Mouse (Mus musculus): ENCODE measurements around the gene Htra3. TPM values are rescaled to one million over a fixed set of nuclear protein-coding genes. Genes with fewer than 3 reads are reported as not detected.

Gene Htra3
- polyA plus RNA-seq, 1 experiment from 2014 or later: 46.4 TPM

GRCm38 (mm10) chr5:35611170-35611569, 68.4 kb downstream of the Htra3 start:
- ATAC-seq (ENCODE audit: low read depth) (no peak), DNase-seq (ENCODE audit: low spot score) (no peak)
- H3K4me2 ChIP-seq (ENCODE audit: low read depth, low read length): no peak overlapping the region
- no peak overlapping the region for H3K4me3 ChIP-seq (ENCODE audit: low read depth, low read length)
- H3K27me3 ChIP-seq (replicated peaks; ENCODE audit: control insufficient read depth, insufficient read depth, low read length): no peaks in the 10 kb centered on the region
- H3K27ac ChIP-seq (replicated peaks; ENCODE audit: low read depth, low read length): no peak overlapping the region
- 79% methylated on average over 9 of the region's 9 CpGs for WGBS
- peaks cover 19% of the 10 kb centered on the region for H3K4me1 ChIP-seq (ENCODE audit: control insufficient read depth, insufficient read depth, low read length)
- no peak overlapping the region for H3K9ac ChIP-seq (ENCODE audit: low read depth, low read length)
- H3K36me3 ChIP-seq (ENCODE audit: control insufficient read depth, insufficient read depth, low read length): no peaks in the 10 kb centered on the region
- H3K9me3 ChIP-seq (ENCODE audit: control insufficient read depth, low read length): no peaks in the 10 kb centered on the region

DNA sequence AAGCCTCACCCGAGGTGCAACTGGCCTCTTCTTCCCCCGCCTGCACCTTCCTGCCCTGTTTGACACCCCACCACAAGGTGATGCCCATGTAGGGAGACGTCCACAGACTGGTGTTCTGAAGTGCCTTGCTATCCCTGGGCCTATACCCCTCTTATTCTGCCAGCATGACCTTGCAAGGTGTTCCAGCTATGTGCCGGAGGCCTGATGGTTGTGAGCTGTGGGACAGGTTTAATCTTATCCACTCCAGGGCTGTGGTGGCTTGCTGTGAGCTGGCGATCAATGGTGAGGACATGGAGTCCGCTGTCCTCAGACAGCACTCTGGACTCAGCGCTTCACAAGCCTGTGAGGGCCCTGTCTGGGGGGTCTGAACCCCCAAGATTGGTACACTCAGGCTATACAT, 69.2 kb downstream of the Htra3 start:
- DNase-seq (ENCODE audit: low spot score): no peak

GRCm38 (mm10) chr5:35609971-35610370, 69.6 kb downstream of the Htra3 start:
- peaks cover 19% of the 10 kb centered on the region for H3K4me1 ChIP-seq (ENCODE audit: control insufficient read depth, insufficient read depth, low read length)
- no peak for DNase-seq (ENCODE audit: low spot score)
- no peak overlapping the region for H3K4me2 ChIP-seq (ENCODE audit: low read depth, low read length)
- no peak for ATAC-seq (ENCODE audit: low read depth)
- no peaks in the 10 kb centered on the region for H3K27me3 ChIP-seq (replicated peaks; ENCODE audit: control insufficient read depth, insufficient read depth, low read length)
- no peaks in the 10 kb centered on the region for H3K9me3 ChIP-seq (ENCODE audit: control insufficient read depth, low read length)
- H3K36me3 ChIP-seq (ENCODE audit: control insufficient read depth, insufficient read depth, low read length): no peaks in the 10 kb centered on the region
- no peak overlapping the region for H3K9ac ChIP-seq (ENCODE audit: low read depth, low read length)
- no peak overlapping the region for H3K4me3 ChIP-seq (ENCODE audit: low read depth, low read length)
- peak overlapping the region; percentile 67 for H3K27ac ChIP-seq (replicated peaks; ENCODE audit: low read depth, low read length)
- WGBS: 80% methylated on average over 2 of the region's 2 CpGs

More for the DNA sequence above, 69.2 kb downstream of the Htra3 start:
- H3K27ac ChIP-seq (replicated peaks; ENCODE audit: low read depth, low read length): no peak overlapping the region
- whole genome bisulfite sequencing: 96% methylated on average over 7 of the region's 7 CpGs
- no peaks in the 10 kb centered on the region for H3K27me3 ChIP-seq (replicated peaks; ENCODE audit: control insufficient read depth, insufficient read depth, low read length)
- no peak for ATAC-seq (ENCODE audit: low read depth)
- peaks cover 19% of the 10 kb centered on the region for H3K4me1 ChIP-seq (ENCODE audit: control insufficient read depth, insufficient read depth, low read length)
- no peak overlapping the region for H3K9ac ChIP-seq (ENCODE audit: low read depth, low read length)
- H3K4me3 ChIP-seq (ENCODE audit: low read depth, low read length): no peak overlapping the region
- no peak overlapping the region for H3K4me2 ChIP-seq (ENCODE audit: low read depth, low read length)
- no peaks in the 10 kb centered on the region for H3K9me3 ChIP-seq (ENCODE audit: control insufficient read depth, low read length)
- no peaks in the 10 kb centered on the region for H3K36me3 ChIP-seq (ENCODE audit: control insufficient read depth, insufficient read depth, low read length)

DNA sequence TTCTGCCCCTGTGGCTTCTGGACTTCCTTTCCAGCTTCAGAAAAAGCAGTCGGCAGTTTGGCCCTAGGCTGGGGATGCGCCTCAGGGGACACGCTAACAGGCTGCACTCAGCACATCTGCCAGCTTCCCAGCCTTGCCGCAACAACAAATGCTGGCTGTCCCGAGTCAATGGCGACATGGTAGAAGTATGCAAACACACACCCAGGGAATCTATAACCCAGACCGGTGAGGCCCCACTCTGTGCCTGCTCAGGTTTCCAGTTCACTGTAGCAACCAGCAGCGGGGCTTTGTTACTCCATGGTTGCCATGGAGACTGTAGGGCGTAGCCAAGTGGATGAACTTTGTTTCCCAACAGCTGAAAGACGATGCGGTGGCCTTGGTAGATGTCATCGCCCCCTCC, 70.2 kb downstream of the Htra3 start:
- Histone ChIP-seq H3K4me3 (ENCODE audit: low read depth, low read length) (no peak overlapping the region), H3K4me1 (ENCODE audit: control insufficient read depth, insufficient read depth, low read length) (peaks cover 19% of the 10 kb centered on the region), H3K9me3 (ENCODE audit: control insufficient read depth, low read length) (no peaks in the 10 kb centered on the region), H3K9ac (ENCODE audit: low read depth, low read length) (peak overlapping the region; percentile 52; the same call in 1 of the 2 replicates), H3K36me3 (ENCODE audit: control insufficient read depth, insufficient read depth, low read length) (no peaks in the 10 kb centered on the region), H3K27ac (replicated peaks; ENCODE audit: low read depth, low read length) (peak overlapping the region; percentile 67), H3K27me3 (replicated peaks; ENCODE audit: control insufficient read depth, insufficient read depth, low read length) (no peaks in the 10 kb centered on the region), H3K4me2 (ENCODE audit: low read depth, low read length) (no peak overlapping the region)
- 12% methylated on average over 12 of the region's 12 CpGs for WGBS
- ATAC-seq (ENCODE audit: low read depth) (peak; percentile 94), DNase-seq (ENCODE audit: low spot score) (peak; percentile 96)

DNA sequence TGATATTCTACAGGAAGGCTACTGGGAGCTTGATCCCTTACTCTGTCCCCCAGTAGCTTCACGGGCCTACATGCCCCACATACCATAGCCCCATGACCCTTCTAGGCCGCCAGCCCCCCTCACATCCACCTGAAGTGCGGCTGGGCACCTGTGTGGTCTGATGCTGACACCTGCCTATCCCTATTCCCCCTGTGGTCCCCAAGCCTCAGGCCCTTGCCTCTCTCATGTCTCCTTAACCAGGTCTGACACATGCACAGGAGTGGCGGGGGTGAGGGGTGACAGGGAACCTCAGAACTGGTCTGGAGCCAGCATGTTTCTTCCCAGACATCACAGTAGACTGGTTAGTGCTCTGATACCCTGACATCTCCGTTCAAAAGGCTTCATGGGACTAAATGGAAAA, 71.0 kb downstream of the Htra3 start:
- peak overlapping the region; percentile 67 for H3K27ac ChIP-seq (replicated peaks; ENCODE audit: low read depth, low read length)
- H3K36me3 ChIP-seq (ENCODE audit: control insufficient read depth, insufficient read depth, low read length): no peaks in the 10 kb centered on the region
- H3K4me3 ChIP-seq (ENCODE audit: low read depth, low read length): no peak overlapping the region
- H3K27me3 ChIP-seq (replicated peaks; ENCODE audit: control insufficient read depth, insufficient read depth, low read length): no peaks in the 10 kb centered on the region
- no peak overlapping the region for H3K4me2 ChIP-seq (ENCODE audit: low read depth, low read length)
- H3K9me3 ChIP-seq (ENCODE audit: control insufficient read depth, low read length): no peaks in the 10 kb centered on the region
- WGBS: 61% methylated on average over 5 of the region's 5 CpGs
- H3K4me1 ChIP-seq (ENCODE audit: control insufficient read depth, insufficient read depth, low read length): peaks cover 19% of the 10 kb centered on the region
- ATAC-seq (ENCODE audit: low read depth) (no peak), DNase-seq (ENCODE audit: low spot score) (no peak)
- H3K9ac ChIP-seq (ENCODE audit: low read depth, low read length): no peak overlapping the region

GRCm38 (mm10) chr5:35607784-35608183, 71.8 kb downstream of the Htra3 start:
- H3K4me2 ChIP-seq (ENCODE audit: low read depth, low read length): no peak overlapping the region
- no peak for ATAC-seq (ENCODE audit: low read depth)
- H3K27me3 ChIP-seq (replicated peaks; ENCODE audit: control insufficient read depth, insufficient read depth, low read length): no peaks in the 10 kb centered on the region
- peaks cover 19% of the 10 kb centered on the region for H3K4me1 ChIP-seq (ENCODE audit: control insufficient read depth, insufficient read depth, low read length)
- H3K4me3 ChIP-seq (ENCODE audit: low read depth, low read length): no peak overlapping the region
- no peaks in the 10 kb centered on the region for H3K9me3 ChIP-seq (ENCODE audit: control insufficient read depth, low read length)
- DNase-seq (ENCODE audit: low spot score): no peak
- 85% methylated on average over 4 of the region's 7 CpGs for WGBS
- no peak overlapping the region for H3K9ac ChIP-seq (ENCODE audit: low read depth, low read length)
- peaks cover 7% of the 10 kb centered on the region; the same call in 1 of the 2 replicates for H3K36me3 ChIP-seq (ENCODE audit: control insufficient read depth, insufficient read depth, low read length)
- H3K27ac ChIP-seq (replicated peaks; ENCODE audit: low read depth, low read length): no peak overlapping the region

DNA sequence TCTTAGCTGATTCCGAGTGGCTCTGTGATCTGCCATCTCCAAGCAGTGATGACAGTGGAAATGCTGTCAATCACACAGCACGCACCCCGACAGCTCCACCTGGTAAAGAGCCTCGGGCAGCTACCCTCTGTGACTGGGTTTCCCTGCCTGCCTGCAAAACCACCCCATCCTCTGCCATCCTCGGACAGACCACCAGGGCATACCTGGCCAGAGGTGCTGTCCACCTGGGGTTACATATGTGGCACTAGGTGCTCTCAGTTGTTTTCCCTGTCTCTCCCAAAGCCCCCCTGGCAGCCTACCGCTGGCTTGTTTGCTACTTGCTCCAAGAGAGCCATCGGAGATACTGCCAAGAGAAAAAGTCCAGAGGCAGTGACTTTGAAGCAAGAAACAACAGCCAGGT, 72.8 kb downstream of the Htra3 start:
- ATAC-seq (ENCODE audit: low read depth) (no peak), DNase-seq (ENCODE audit: low spot score) (no peak)
- WGBS: 87% methylated on average over 6 of the region's 7 CpGs
- Histone ChIP-seq H3K9me3 (ENCODE audit: control insufficient read depth, low read length) (no peaks in the 10 kb centered on the region), H3K4me3 (ENCODE audit: low read depth, low read length) (no peak overlapping the region), H3K36me3 (ENCODE audit: control insufficient read depth, insufficient read depth, low read length) (peaks cover 17% of the 10 kb centered on the region), H3K27me3 (replicated peaks; ENCODE audit: control insufficient read depth, insufficient read depth, low read length) (no peaks in the 10 kb centered on the region), H3K27ac (replicated peaks; ENCODE audit: low read depth, low read length) (no peak overlapping the region), H3K9ac (ENCODE audit: low read depth, low read length) (no peak overlapping the region), H3K4me2 (ENCODE audit: low read depth, low read length) (no peak overlapping the region), H3K4me1 (ENCODE audit: control insufficient read depth, insufficient read depth, low read length) (peaks cover 19% of the 10 kb centered on the region)

- no peak overlapping the region for H3K4me2 ChIP-seq (ENCODE audit: low read depth, low read length)
- no peak for DNase-seq (ENCODE audit: low spot score)
- no peak overlapping the region for H3K27ac ChIP-seq (replicated peaks; ENCODE audit: low read depth, low read length)
- no peaks in the 10 kb centered on the region for H3K9me3 ChIP-seq (ENCODE audit: control insufficient read depth, low read length)
- H3K36me3 ChIP-seq (ENCODE audit: control insufficient read depth, insufficient read depth, low read length): peaks cover 22% of the 10 kb centered on the region
- WGBS: 84% methylated on average over 7 of the region's 7 CpGs
- H3K4me3 ChIP-seq (ENCODE audit: low read depth, low read length): no peak overlapping the region
- H3K27me3 ChIP-seq (replicated peaks; ENCODE audit: control insufficient read depth, insufficient read depth, low read length): no peaks in the 10 kb centered on the region
- peaks cover 19% of the 10 kb centered on the region for H3K4me1 ChIP-seq (ENCODE audit: control insufficient read depth, insufficient read depth, low read length)
- no peak overlapping the region for H3K9ac ChIP-seq (ENCODE audit: low read depth, low read length)
- ATAC-seq (ENCODE audit: low read depth): no peak
Measured at GRCm38 (mm10) chr5:35605355-35605754, 74.2 kb downstream of the Htra3 start.

All from embryonic facial prominence, embryonic 14.5 days (tissue).